Mouse (Mus musculus): ENCODE results near the gene Vps36.

- TF ChIP-seq CTCF (IDR thresholded peaks at IDR 0.05; ENCODE audit: borderline replicate concordance, extremely low read depth, insufficient read depth, insufficient read length) (no peak), POLR2A (IDR thresholded peaks at IDR 0.05; ENCODE audit: borderline replicate concordance, extremely low read depth, insufficient read depth, insufficient read length, poor library complexity, severe bottlenecking) (no peak)
Measured at GRCm38 (mm10) chr8:22150345-22150663, 42.3 kb upstream of the Vps36 start.

Data from brain, embryonic 14.5 days (tissue).